Mouse (Mus musculus): ENCODE data around the gene Krt80. TPM values are rescaled to one million over a fixed set of nuclear protein-coding genes. Genes with fewer than 3 reads are reported as not detected.
"Not testable (repeated sequence)": the region's sequence is repeated elsewhere in the genome, so short reads cannot be mapped to it uniquely, and the experiment has no call there.

Krt80 gene
- total RNA-seq, 4 experiments from 2014 or later: 0.17 to 0.48 (median 0.43) TPM; not detected in 1

DNA sequence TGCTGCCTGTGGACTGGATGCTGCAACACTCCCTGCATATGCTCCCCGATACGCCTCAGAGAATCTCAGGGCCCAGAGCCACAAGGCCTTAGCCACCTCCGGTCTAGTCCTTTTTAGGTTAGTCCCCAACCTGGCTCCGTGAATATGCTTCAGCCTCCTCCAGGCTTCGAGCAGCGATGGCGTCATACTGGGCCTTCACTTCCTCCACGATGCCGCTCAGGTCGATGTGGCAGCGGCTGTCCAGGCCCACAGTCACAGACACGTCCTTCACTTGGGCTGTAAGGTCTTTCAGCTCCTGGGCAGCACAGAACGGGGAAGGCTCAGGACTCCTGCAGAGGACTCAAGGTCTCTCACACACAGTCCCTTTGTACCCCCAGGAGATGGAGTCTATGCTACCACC, 17.9 kb downstream of the Krt80 start:
- DNase-seq (ENCODE audit: low spot score in 2 of 2): no peak

DNA sequence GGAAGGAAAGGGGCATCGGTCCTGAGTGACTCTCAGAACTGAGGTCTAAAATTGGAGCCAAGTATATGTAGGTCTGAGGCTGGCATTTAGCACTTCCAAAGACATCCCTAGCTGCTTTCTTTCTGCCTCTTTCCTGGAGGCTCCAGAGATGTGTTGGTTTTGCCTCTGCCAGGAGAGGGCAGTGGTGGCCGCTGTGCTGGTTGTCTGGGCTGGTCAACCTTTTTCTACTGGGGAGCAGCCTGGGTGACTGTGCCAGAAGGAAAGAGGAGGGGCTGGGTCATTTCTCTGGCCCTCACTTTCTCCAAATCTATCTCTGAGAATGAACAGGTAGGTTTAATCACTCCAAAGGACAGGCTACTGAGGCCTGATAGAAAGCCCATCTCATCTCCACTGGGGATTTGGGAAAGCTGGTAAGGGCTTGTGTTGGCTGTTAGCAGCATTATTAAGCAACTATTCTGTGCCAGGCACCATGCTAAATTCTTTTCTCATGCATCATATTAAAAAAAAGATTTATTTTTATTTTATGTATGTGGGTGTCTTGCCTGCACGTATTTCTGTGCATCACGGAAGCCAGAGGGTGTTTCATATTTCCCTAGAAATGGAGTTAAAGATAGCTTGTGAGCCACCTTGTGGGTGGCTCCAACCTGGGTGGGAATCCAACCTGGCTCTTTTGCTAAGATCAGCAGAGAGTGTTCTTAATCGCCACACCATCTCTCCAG, 28.0 kb downstream of the Krt80 start:
- DNase-seq (ENCODE audit: low spot score in 2 of 2): peak in 1 of 2 experiments; percentile 57

DNA sequence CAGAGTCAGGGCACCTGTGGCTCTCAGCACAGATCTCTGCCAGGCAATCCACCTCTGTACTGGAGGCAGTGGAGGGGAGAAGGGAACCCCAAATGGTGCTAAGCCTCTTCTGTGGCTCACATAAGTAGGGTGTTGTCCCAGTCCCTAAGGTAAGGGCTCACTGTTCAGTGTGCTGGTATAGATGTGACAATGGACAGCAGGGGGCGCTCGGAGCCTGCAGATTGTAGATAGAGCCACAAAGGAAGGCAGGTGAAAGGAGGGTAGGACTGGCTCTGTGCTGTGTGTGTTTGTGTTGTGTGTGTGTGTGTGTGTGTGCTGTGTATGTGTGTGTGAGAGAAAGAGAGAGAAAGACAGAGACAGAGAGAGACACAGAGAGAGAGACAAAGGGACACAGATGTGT, 30.4 kb downstream of the Krt80 start:
- peak; percentile 65 to 91 for DNase-seq (ENCODE audit: low spot score in 2 of 2)

DNA sequence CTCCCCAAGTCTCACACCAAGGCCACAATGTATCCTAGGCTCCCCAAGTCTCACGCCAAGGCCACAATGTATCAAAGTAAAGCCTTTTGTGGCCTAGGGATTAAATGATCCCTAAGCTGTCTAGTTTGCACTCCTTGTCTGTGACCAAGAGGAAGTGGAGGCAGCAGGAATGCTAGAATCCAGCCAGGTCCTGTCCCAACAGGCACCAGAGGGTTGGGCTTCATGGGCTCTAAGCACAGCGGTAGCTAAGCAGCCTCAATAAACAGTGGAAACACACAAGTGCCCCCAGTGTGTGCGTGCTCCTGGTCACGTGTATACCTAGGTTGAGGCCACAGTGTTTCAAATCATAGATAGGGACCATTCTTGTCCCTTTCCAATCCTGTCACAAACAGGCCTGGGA, 31.6 kb downstream of the Krt80 start:
- no peak for DNase-seq (ENCODE audit: low spot score in 2 of 2)

DNA sequence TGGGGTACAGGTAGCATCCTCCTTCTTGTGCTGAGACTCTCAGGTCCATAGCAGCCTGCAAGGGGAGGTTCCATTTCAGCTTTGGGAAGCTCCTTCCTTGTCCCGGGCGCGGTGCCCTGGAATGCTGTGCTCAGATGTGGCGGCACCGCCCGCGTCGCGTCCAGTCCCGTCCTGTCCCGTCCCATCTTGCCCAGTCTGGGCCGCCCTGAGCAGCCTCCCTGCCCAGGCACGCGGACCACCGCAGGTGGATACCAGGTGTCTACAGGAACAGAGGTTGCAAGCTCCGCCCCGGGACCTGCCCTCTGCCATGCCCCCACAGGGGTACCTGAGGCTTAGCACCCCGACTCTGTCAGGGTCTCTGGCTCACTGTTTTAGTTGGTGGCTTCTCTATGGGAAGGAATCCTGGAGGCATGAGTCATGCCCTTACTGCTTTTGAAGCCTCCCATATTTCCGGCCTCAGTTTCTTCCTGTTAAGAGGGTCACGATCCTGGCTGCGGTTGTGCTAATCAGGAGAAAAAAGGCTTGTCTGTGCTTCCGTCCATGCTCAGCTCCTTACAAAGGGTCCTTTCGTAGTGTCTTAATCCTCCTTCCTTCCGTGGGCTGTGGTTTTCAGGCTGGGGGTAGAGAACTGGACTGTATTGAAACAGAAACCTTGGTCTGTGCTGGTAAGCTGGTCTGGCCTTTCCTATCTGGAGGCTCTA, 33.3 kb downstream of the Krt80 start:
- no peak for DNase-seq (ENCODE audit: low spot score in 2 of 2)

DNA sequence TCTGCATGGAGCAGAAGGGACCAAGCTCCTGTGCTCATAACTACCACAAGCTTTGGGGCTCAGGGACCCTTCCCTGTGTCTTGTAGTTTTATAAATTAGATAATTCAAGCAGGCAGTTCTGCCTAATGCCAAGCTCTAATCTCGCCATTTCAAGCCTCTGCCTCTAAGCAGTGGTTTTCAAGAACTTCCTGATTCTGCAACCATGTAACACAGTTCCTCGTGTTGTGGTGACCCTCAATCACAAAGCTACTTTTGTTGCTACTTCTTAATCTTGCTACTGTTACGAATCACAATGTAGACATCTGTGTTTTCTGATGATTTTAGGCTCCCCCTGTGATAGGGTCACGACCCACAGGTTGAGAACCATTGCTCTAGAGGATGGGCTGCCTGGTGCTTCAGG, 36.3 kb downstream of the Krt80 start:
- DNase-seq (ENCODE audit: low spot score in 2 of 2): no peak

DNA sequence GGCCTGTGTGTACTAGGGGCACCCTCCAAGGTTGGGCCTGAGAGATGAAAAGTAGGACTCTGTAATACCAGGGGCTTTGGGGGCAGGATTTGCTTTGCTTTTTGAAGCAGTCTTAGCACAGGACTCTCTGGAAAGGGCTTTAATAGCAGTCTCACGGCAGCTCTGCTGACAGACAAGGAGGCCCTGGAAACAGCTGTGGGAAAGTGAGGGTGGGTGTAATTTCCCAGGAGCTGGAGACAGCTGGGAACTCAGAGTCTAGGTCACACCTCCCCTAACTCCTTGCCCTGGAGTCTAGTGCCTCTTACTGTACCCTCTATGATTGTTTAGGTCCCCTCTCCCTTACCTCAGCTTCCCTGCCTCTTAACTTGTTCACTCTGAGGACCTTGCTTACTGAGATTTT, 36.8 kb downstream of the Krt80 start:
- DNase-seq (ENCODE audit: low spot score in 2 of 2): no peak

DNA sequence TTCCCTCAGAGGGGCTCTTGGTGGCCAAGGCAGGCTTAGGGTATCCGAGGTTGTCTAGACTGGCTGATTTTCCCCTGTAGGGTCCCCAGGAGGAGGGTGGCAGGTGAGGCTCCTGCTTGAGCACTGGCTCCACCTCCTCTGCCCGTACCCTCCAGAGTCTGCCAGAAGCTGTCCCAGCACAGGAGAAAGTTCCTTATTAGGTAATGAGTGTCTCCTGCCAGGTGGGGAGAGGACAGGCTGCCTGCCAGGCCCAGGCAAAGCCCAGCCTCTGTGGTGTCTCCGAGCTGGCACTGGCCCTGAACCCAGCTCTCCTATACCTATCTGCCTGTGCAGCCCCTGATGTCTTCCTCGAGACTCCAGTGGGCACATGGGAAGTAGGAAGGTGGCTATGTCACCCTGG, 37.6 kb downstream of the Krt80 start:
- DNase-seq (ENCODE audit: low spot score in 2 of 2): no peak

DNA sequence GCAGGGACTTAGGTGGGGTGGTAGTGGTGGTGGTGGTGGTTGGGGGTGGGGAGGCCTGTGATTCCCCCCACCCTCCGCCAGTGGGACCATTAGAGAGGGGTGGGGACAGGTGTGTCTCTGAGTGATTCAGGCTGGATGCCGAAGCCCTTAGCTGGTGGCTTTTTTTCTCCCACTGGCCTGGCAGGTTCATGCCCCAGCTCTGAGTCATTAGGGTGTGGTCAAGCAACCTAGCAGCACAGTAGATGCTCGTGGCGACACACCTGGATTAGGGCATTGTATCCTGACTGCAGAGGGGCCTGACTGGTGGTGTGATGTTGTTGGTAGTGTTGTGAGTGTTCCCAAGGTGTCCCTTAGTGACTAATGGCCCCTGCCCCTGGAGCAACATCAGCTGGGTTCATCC, 38.9 kb downstream of the Krt80 start:
- no peak for DNase-seq (ENCODE audit: low spot score in 2 of 2)

DNA sequence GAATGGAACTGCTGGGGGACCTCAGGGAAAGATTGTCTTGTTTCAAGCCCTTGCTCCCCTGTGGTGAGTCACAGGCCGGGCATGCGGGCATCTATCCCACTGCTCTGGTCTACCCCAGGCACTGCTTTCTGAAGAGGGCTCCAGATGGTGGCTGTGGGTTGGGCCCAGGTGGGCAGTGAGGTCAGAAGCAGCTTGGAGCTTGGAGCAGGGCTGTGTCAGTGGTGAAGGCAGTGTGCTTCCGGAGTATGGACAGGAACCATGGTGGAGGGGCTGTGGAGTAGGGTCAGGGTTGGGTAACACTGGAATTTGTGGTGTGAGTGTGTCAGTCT, 40.4 kb downstream of the Krt80 start:
- no peak for DNase-seq (ENCODE audit: low spot score in 2 of 2)

DNA sequence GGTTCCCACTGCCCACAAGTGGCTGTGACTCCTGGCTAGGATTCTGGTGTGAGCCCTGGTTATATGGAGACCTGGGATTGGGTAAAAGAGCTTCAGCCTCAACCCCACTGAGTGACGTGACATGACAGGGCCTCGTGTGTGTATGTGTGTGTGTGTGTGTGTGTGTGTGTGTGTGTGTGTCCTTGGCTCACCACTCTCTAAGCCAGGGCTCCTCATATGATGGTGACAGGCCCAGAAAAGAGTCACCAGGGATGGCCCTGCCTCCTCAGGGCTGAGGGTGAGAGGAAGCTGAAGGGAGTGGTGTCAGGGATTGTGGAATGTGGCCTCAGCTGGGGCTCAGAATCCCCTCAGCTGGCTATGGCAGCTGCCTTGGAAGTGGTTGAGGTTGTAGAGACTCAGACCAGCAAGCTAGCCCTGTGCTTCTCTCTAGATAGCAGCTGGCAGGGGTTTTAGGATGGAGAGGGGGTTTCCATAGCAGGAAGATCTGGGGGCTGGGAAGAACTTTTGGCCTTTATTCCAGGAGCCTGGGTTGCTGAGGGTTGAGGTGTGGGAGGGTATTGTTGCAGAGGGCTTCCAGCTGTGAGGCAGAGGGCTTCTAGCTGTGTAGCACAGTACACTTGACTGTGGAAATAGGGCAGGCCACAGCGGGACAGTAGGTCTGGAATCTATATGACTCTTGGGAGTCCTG, 40.9 kb downstream of the Krt80 start:
- no peak for DNase-seq (ENCODE audit: low spot score in 2 of 2)

DNA sequence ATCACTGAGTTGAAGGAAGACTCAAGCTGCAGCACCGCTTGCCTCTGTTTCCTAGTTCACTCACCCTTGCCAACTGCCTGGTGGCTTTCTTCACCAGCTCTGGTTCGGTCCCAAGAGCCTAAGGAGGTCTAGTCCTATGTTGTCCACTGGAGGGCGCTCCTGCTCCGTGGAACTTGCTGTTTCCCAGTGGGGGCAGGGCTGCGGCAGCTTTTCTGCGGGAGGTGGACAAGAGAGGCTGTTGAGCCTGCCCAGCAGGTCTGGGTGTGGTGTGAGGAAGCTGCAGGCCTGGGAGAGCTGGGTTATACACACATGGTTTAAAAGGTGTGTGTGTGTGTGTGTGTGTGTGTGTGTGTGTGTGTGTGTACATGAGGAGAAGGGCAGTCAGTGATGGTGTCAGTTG, 42.7 kb downstream of the Krt80 start:
- peak; percentile 65 to 82 for DNase-seq (ENCODE audit: low spot score in 2 of 2)

DNA sequence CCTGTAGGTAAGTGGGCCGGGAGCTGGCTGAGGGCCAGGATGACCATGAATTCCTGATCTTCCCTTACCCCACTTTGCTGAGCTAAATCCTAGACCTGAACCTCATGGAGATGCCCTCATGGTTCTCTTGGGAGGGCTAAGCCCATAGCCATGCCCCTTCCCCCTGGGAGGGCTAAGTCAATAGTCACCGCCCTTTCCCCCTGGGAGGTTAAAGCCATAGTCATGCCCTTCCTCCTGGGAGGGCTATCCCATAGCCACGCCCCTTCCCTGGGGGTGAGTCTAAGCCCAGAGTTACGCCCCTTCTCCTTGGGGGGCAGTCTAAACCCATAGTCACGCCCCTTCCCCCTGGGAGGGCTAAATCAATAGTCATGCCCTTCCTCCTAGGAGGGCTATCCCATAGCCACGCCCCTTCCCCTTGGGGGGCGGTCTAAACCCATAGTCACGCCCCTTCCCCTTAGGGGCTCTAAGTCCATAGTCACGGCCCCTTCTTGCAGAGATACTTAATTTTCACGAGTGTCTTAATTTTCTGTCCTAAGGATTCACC, 43.9 kb downstream of the Krt80 start:
- DNase-seq (ENCODE audit: low spot score in 2 of 2): no peak

DNA sequence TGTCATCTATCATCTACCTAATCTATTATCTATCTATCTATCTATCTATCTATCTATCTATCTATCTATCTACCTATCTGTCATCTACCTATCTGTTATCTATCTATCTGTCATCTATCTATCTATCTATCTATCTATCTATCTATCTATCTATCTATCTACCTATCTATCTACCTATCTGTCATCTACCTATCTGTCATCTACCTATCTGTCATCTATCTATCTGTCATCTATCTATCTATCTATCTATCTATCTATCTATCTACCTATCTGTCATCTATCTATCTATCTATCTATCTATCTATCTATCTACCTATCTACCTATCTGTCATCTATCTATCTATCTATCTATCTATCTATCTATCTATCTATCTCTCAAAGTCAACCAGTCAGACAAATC, 45.6 kb downstream of the Krt80 start:
- not testable (repeated sequence) for DNase-seq (ENCODE audit: low spot score in 2 of 2)

DNA sequence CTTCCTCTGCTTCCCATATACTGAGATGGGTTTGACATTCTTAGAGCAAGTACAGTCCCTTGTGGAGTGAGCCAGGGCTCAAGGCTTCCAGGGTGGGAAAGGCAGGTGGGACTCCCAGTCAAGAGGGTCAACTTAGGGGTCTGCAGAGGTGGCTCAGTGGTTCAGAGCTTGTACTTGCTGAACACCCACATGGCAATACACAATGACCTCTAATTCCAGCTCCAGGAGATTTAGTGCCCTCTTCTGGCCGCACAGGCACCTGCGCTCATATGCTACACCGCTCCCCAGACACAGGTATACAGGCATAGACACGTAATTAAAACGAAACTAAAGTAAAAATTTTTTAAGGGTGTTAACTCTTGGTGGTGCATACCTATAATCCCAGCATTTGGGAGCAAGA, 46.5 kb downstream of the Krt80 start:
- no peak for DNase-seq (ENCODE audit: low spot score in 2 of 2)

DNA sequence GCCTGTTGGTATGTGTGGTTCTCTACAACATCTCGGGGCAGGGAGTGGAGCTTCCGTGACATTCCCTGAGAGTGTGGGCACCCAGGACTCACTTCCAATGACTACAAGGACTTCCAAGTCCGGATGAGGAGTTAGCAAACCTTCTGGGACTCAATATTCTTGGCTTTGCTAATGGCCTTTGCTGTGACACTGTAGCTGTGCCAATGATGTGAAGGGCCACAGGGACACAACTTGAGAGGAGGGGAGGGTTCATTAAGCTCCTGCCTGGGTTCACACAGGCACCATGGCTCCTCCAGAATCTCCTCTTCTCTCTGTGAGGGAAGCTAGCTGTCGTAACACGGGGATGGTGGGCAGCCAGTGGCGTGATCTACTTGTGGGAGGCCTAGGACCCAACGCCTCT, 47.3 kb downstream of the Krt80 start:
- no peak for DNase-seq (ENCODE audit: low spot score in 2 of 2)

DNA sequence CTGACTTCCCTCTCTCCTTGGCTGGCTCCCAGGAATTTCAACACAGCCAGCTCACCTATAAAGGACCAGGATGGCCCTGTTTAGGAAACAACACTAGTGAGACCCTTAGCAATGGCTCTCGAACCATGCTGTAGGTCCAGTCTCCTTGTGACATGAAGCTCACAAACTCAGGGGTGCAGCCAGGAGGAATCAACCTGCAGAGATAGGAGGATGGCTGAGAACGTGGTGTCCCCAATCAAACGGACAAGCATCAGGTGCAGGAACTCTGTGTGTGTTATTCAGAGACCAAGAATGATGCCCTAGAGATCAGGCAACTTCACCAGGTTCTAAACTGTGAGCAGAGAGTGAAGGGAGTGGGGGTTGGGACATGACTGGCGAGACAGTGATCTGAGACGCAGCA, 47.9 kb downstream of the Krt80 start:
- no peak for DNase-seq (ENCODE audit: low spot score in 2 of 2)

DNA sequence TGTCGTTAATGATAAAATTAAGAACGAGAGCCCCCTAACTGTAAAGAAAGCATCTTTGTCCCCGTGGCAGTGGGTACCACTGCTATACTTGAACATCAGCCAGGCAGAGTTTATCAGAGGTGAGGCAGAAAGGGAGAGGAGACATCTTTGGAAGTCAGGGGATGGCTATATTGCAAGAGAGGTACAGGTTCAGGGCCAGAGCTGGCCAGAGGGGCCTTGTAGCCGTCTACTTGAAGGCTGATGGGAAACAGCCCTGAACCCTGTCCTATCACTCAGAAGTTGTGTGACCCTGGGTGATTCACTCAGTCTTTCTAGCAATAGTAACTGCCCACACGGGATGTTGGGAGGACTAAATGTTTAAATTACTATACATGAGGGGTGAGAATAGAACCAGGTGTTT, 48.8 kb downstream of the Krt80 start:
- no peak for DNase-seq (ENCODE audit: low spot score in 2 of 2)

DNA sequence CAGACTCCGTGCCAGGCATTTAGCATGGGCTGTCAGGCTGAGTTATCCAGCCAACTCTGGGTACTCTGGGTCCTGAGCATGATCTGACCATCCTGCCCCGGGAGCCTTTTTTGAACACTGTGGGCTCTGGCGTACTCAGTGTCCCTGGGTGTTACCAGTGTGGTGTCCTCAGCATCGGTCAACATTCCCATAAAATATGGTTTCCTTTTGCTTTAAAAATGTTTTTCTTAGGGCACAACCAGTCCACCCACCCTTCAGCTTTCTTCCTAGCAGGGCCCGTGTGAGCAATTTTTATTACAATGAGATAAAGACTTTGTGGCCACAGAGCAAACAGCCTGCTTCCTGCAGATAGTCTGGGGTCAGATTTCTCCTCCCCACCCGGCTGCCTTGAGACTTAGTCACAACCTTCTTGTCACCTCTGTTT, 49.3 kb downstream of the Krt80 start:
- no peak for DNase-seq (ENCODE audit: low spot score in 2 of 2)

DNA sequence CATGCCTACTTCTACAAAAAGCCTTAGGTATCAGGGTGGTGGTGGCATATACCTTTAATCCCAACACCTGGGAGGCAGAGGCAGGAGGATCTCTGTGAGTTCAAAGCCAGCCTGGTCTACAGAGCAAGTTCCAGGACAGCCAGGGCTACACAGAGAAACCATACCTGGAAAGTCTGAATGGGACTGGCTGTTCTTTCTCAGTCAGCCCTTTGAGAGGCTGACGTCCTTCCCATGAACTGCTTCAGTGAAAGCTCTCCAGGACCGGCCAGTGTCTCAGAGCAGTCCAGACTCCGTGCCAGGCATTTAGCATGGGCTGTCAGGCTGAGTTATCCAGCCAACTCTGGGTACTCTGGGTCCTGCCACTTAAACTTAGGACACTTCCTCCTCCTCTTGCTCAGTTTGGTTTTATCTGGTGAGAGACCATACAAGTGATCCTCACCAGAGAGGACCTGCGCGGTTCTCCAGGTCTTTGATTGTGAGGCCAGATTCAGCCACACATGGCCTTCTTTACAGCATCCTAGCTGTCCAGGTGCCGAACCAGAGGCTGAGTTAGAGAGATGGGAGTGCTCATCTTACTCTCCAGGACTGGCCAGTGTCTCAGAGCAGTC, 49.8 kb downstream of the Krt80 start:
- DNase-seq (ENCODE audit: low spot score in 2 of 2): no peak

DNA sequence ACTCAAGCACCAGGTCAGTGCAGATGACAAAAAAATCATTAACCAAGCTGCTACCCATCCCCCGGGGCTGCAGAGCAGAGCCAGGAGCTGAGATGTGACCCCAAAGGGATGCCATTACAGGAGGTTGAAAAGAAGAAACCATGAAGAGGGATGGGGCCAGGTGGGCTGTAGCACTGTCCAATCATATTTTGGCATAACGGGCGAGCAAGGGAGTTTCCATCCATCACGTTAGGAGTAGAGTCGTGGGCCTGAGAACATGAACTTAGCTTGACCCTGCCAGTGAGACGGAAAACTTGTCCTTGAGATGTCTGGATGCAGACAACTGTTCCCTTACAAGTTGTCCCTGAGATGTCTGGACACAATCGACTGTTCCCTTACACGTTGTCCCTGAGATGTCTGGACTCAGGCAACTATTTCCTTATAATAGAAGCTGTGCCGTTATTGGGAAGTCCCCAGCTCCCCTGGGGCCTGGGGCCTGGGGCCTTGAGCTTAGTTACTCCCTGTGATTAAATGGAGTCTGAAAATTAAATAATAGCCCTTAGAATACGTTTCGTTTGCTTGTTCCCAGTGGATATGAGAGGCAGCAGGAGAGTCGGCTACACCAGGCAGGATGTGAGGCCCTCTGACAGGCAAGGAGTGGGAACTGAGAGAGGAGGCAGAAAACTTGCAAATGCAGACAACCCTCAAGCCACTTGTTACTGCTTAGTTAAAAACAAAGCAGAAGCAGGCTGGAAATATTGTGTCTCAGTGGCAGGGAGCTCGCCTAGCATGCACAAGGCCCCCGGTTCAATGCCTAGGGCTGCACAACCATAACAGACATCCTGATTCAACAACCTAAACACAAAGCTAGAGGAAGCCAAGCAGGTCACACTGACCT, 50.8 kb downstream of the Krt80 start:
- no peak for DNase-seq (ENCODE audit: low spot score in 2 of 2)

Measured in layer of hippocampus, adult 8-10 months (tissue).